Mouse (Mus musculus): Measurements from ENCODE around the gene Tmem62. TPM values are rescaled to one million over a fixed set of nuclear protein-coding genes. Genes with fewer than 3 reads are reported as not detected.
A peak's percentile ranks its signal among the peaks of the same experiment; 100 is the strongest.

Gene Tmem62
- polyA plus RNA-seq (2015; fragmentation: Nextera tagmentation; extraction: Ambion mirVana): 1.9 and 2.3 TPM in 2 replicates

GRCm38 (mm10) chr2:120976990-120977925 lies at the start of gene Tmem62:
Gene Tmem62 (plus strand): TSS chr2:120977017.
- WGBS: under 1% methylated on average over 68 of the region's 71 CpGs
- H3K9ac ChIP-seq: peak within 1 kb of the TSS; percentile 91

GRCm38 (mm10) chr2:120933038-120933437 lies 43.8 kb upstream of the Tmem62 start:
- Histone ChIP-seq H3K9ac (no peak overlapping the region), H3K27me3 (replicated peaks) (no peaks in the 10 kb centered on the region), H3K27ac (replicated peaks) (no peak overlapping the region), H3K4me2 (no peak overlapping the region), H3K4me1 (no peaks in the 10 kb centered on the region), H3K9me3 (no peaks in the 10 kb centered on the region), H3K4me3 (no peak overlapping the region), H3K36me3 (peaks cover 88% of the 10 kb centered on the region)
- no peak for ATAC-seq (ENCODE audit: extremely low read depth, insufficient number of reproducible peaks, low FRiP score, low TSS enrichment)
- 93% methylated on average over 3 of the region's 3 CpGs for WGBS

More at GRCm38 (mm10) chr2:120976990-120977925, at the start of gene Tmem62:
- H3K9me3 ChIP-seq: no peaks in the 10 kb centered on the region
- H3K4me3 ChIP-seq: peak within 1 kb of the TSS; percentile 84
- H3K27ac ChIP-seq (replicated peaks): peak within 1 kb of the TSS; percentile 68
- peaks cover 3% of the 10 kb centered on the region; the same call in 1 of the 2 replicates for H3K4me1 ChIP-seq
- peak; percentile 83 for ATAC-seq (ENCODE audit: extremely low read depth, insufficient number of reproducible peaks, low FRiP score, low TSS enrichment)
- peak within 1 kb of the TSS; percentile 94 for H3K4me2 ChIP-seq
- H3K36me3 ChIP-seq: no peaks in the 10 kb centered on the region
- H3K27me3 ChIP-seq (replicated peaks): peaks cover 7% of the 10 kb centered on the region

- ATAC-seq (ENCODE audit: extremely low read depth, insufficient number of reproducible peaks, low FRiP score, low TSS enrichment): no peak
- Histone ChIP-seq H3K27me3 (replicated peaks) (no peaks in the 10 kb centered on the region), H3K4me2 (no peak overlapping the region), H3K4me1 (0 out of 2 replicates have a peak, but pooled peaks cover 5% of the 10 kb centered on the region), H3K4me3 (no peak overlapping the region), H3K27ac (replicated peaks) (no peak overlapping the region), H3K36me3 (peaks cover 75% of the 10 kb centered on the region), H3K9ac (no peak overlapping the region), H3K9me3 (no peaks in the 10 kb centered on the region)
- 76% methylated on average over 5 of the region's 5 CpGs for WGBS
Observed at GRCm38 (mm10) chr2:120951208-120951607, 25.6 kb upstream of the Tmem62 start.

GRCm38 (mm10) chr2:120952176-120952938 lies 24.5 kb upstream of the Tmem62 start:
- Histone ChIP-seq H3K36me3 (peaks cover 64% of the 10 kb centered on the region), H3K4me2 (no peak overlapping the region), H3K27ac (replicated peaks) (no peak overlapping the region), H3K4me3 (no peak overlapping the region), H3K9ac (no peak overlapping the region), H3K27me3 (replicated peaks) (no peaks in the 10 kb centered on the region), H3K4me1 (0 out of 2 replicates have a peak, but pooled peaks cover 5% of the 10 kb centered on the region), H3K9me3 (no peaks in the 10 kb centered on the region)
- WGBS: 81% methylated on average over 2 of the region's 2 CpGs
- ATAC-seq (ENCODE audit: extremely low read depth, insufficient number of reproducible peaks, low FRiP score, low TSS enrichment): no peak

GRCm38 (mm10) chr2:120959363-120959762 lies 17.5 kb upstream of the Tmem62 start:
- 90% methylated on average over 2 of the region's 2 CpGs for WGBS
- no peaks in the 10 kb centered on the region for H3K9me3 ChIP-seq
- no peak overlapping the region for H3K27ac ChIP-seq (replicated peaks)

GRCm38 (mm10) chr2:120959827-120960226 lies 17.0 kb upstream of the Tmem62 start:
- Histone ChIP-seq H3K36me3 (peaks cover 37% of the 10 kb centered on the region), H3K27ac (replicated peaks) (no peak overlapping the region), H3K9ac (no peak overlapping the region), H3K4me2 (no peak overlapping the region), H3K4me1 (no peaks in the 10 kb centered on the region), H3K4me3 (no peak overlapping the region), H3K9me3 (no peaks in the 10 kb centered on the region), H3K27me3 (replicated peaks) (no peaks in the 10 kb centered on the region)
- no peak for ATAC-seq (ENCODE audit: extremely low read depth, insufficient number of reproducible peaks, low FRiP score, low TSS enrichment)
- 76% methylated on average over 5 of the region's 5 CpGs for WGBS

More at GRCm38 (mm10) chr2:120959363-120959762, 17.5 kb upstream of the Tmem62 start:
- H3K27me3 ChIP-seq (replicated peaks): no peaks in the 10 kb centered on the region
- H3K4me3 ChIP-seq: no peak overlapping the region
- no peaks in the 10 kb centered on the region for H3K4me1 ChIP-seq
- no peak overlapping the region for H3K4me2 ChIP-seq
- peaks cover 42% of the 10 kb centered on the region for H3K36me3 ChIP-seq
- no peak overlapping the region for H3K9ac ChIP-seq
- no peak for ATAC-seq (ENCODE audit: extremely low read depth, insufficient number of reproducible peaks, low FRiP score, low TSS enrichment)

GRCm38 (mm10) chr2:120960261-120960660 lies 16.6 kb upstream of the Tmem62 start:
- no peak overlapping the region for H3K4me2 ChIP-seq
- H3K4me1 ChIP-seq: no peaks in the 10 kb centered on the region
- WGBS: 87% methylated on average over 1 of the region's 1 CpGs
- ATAC-seq (ENCODE audit: extremely low read depth, insufficient number of reproducible peaks, low FRiP score, low TSS enrichment): no peak
- H3K27ac ChIP-seq (replicated peaks): no peak overlapping the region
- no peaks in the 10 kb centered on the region for H3K9me3 ChIP-seq
- no peak overlapping the region for H3K4me3 ChIP-seq
- no peaks in the 10 kb centered on the region for H3K27me3 ChIP-seq (replicated peaks)
- peaks cover 33% of the 10 kb centered on the region for H3K36me3 ChIP-seq
- H3K9ac ChIP-seq: no peak overlapping the region

- Histone ChIP-seq H3K27ac (replicated peaks) (no peak overlapping the region), H3K4me3 (no peak overlapping the region), H3K4me1 (peaks cover 6% of the 10 kb centered on the region; the same call in 1 of the 2 replicates), H3K9me3 (no peaks in the 10 kb centered on the region), H3K4me2 (no peak overlapping the region), H3K36me3 (peaks cover 39% of the 10 kb centered on the region), H3K9ac (no peak overlapping the region), H3K27me3 (replicated peaks) (no peaks in the 10 kb centered on the region)
- no peak for ATAC-seq (ENCODE audit: extremely low read depth, insufficient number of reproducible peaks, low FRiP score, low TSS enrichment)
- 90% methylated on average over 7 of the region's 7 CpGs for WGBS
Observed at GRCm38 (mm10) chr2:120963110-120963509, 13.7 kb upstream of the Tmem62 start.

GRCm38 (mm10) chr2:120965486-120965885 lies 11.3 kb upstream of the Tmem62 start:
- Histone ChIP-seq H3K27me3 (replicated peaks) (no peaks in the 10 kb centered on the region), H3K9me3 (no peaks in the 10 kb centered on the region), H3K4me1 (peaks cover 20% of the 10 kb centered on the region), H3K36me3 (peaks cover 21% of the 10 kb centered on the region), H3K4me3 (no peak overlapping the region), H3K9ac (no peak overlapping the region), H3K4me2 (no peak overlapping the region), H3K27ac (replicated peaks) (no peak overlapping the region)
- WGBS: 93% methylated on average over 3 of the region's 3 CpGs
- no peak for ATAC-seq (ENCODE audit: extremely low read depth, insufficient number of reproducible peaks, low FRiP score, low TSS enrichment)

- Histone ChIP-seq H3K9me3 (no peaks in the 10 kb centered on the region), H3K4me2 (peak overlapping the region; percentile 89), H3K9ac (peak overlapping the region; percentile 93), H3K4me3 (peak overlapping the region; percentile 83), H3K36me3 (peaks cover 12% of the 10 kb centered on the region; the same call in 1 of the 2 replicates), H3K4me1 (peaks cover 25% of the 10 kb centered on the region), H3K27ac (replicated peaks) (peak overlapping the region; percentile 84), H3K27me3 (replicated peaks) (peaks cover 7% of the 10 kb centered on the region)
- no peak for ATAC-seq (ENCODE audit: extremely low read depth, insufficient number of reproducible peaks, low FRiP score, low TSS enrichment)
- WGBS: 1% methylated on average over 23 of the region's 23 CpGs
Observed at GRCm38 (mm10) chr2:120970045-120970539, 6.7 kb upstream of the Tmem62 start.

- peak within 1 kb of the TSS; percentile 83 for H3K4me3 ChIP-seq
- H3K4me1 ChIP-seq: peaks cover 25% of the 10 kb centered on the region
- H3K4me2 ChIP-seq: peak within 1 kb of the TSS; percentile 89
- ATAC-seq (ENCODE audit: extremely low read depth, insufficient number of reproducible peaks, low FRiP score, low TSS enrichment): peak; percentile 57; the same call in 1 of the 2 replicates
- peak within 1 kb of the TSS; percentile 84 for H3K27ac ChIP-seq (replicated peaks)
- peaks cover 12% of the 10 kb centered on the region; the same call in 1 of the 2 replicates for H3K36me3 ChIP-seq
- peak within 1 kb of the TSS; percentile 93 for H3K9ac ChIP-seq
- H3K9me3 ChIP-seq: no peaks in the 10 kb centered on the region
- peaks cover 7% of the 10 kb centered on the region for H3K27me3 ChIP-seq (replicated peaks)
- WGBS: under 1% methylated on average over 35 of the region's 39 CpGs
Observed at GRCm38 (mm10) chr2:120970559-120971080, 6.2 kb upstream of the Tmem62 start, which contains the start of gene Ubr1. Gene Ubr1 (minus strand): TSS chr2:120970715.
